Mouse (Mus musculus) limb, embryonic 11.5 days (tissue): ENCODE measurements at regions not wholly inside any gene's neighbourhood (a gene's known extent, or its start where the extent isn't known, plus 50 kb on each side); places are given as distances from the start of the nearest gene placed in this dataset.

Experiments used
- ATAC-seq: fragments of 200-750 bp; cut with Nextera tagmentation; 2 replicates; pipeline ENCODE4 v1.8.0; 2017; ENCODE audit warnings: low read depth; ENCODE audit not compliant: insufficient number of reproducible peaks, low FRiP score, low TSS enrichment
- DNase-seq: peaks from one replicate; pipeline ENCODE4 v3.0.0-alpha.2; 2015; ENCODE audit warnings: low spot score
- H3K27ac ChIP-seq: fragments of 300-500 bp; sonication (generic); replicated peaks from 2 replicates; pipeline ENCODE4 v1.5.1; 2014; ENCODE audit warnings: low read depth, mild to moderate bottlenecking, low read length
- H3K27me3 ChIP-seq: fragments of 300-500 bp; sonication (generic); 2 replicates; pipeline ENCODE4 v1.6.1; 2014; ENCODE audit warnings: mild to moderate bottlenecking, low read length, mixed read lengths; ENCODE audit not compliant: control insufficient read depth, insufficient read depth
- H3K36me3 ChIP-seq: fragments of 300-500 bp; sonication (generic); 2 replicates; pipeline ENCODE4 v1.6.1; 2014; ENCODE audit warnings: mild to moderate bottlenecking, low read length, moderate library complexity, mixed read lengths; ENCODE audit not compliant: control insufficient read depth, insufficient read depth
- H3K4me1 ChIP-seq: fragments of 300-500 bp; sonication (generic); 2 replicates; pipeline ENCODE4 v1.6.1; 2014; ENCODE audit warnings: low read length, mixed read lengths; ENCODE audit not compliant: control insufficient read depth, insufficient read depth
- H3K4me2 ChIP-seq: fragments of 300-500 bp; sonication (generic); 2 replicates; pipeline ENCODE4 v1.6.1; 2014; ENCODE audit warnings: low read depth, mild to moderate bottlenecking, moderate library complexity; ENCODE audit not compliant: severe bottlenecking
- H3K4me3 ChIP-seq: fragments of 300-500 bp; sonication (generic); 2 replicates; pipeline ENCODE4 v1.5.1; 2014; ENCODE audit warnings: low read depth, low read length
- H3K9ac ChIP-seq: fragments of 300-500 bp; sonication (generic); 2 replicates; pipeline ENCODE4 v1.6.1; 2014; ENCODE audit warnings: mild to moderate bottlenecking, low read length
- H3K9me3 ChIP-seq: fragments of 300-500 bp; sonication (generic); 2 replicates; pipeline ENCODE4 v1.6.1; 2016; ENCODE audit warnings: low read length; ENCODE audit not compliant: control insufficient read depth
- WGBS: fragments of 180-500 bp; shearing (Covaris S2); extraction: QIAGEN DNeasy Blood & Tissue Kit; methylation state at CpG from one replicate; pipeline ENCODE4 v1.1.7; 2014; 5-methylcytosine and 5-hydroxymethylcytosine counted together

- 90% methylated on average over 7 of the region's 7 CpGs for WGBS
- H3K9me3 ChIP-seq, result no peaks in the 10 kb centered on the region
These were observed 172.4 kb downstream of the Spata19 start for GRCm38 (mm10) chr9:27569054-27569387.

DNA sequence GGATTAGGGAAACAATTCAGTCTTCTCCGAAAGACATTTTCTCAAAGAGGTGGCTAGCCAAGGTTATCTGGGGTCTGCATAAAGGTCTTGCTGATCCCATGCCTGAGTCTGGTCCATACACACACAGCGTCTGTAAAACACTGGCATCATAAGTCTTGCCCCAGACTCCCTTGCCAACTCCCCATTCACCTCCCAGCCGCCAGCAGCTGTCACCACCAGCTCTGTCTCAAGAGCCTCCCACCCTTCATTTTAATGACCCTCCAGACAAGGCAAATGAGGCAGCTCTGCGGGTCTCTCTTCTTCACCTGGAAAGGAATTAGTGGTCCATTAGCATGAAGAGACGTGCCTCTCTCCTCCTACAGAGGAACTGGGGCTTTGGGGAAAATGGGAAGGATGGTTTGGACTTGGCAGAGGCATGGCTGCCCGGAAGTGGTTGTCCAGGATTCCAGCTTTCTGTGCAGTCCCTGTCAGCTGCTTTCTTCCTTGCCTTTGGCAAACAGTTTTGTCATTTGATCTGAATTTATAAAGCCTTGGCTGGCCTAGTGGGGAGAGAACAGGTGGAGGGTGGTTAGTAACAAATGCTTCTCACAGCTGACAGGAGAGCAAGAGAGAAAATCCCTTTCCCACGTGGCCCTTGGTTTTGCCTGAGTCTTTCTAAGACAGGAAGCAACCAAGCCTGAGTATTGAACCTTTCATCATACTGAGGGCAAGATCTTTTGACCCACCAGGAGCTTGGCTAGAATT, 173.3 kb upstream of the Opcml start:
- DNase-seq (no peak), ATAC-seq (no peak)
- no peaks in the 10 kb centered on the region for H3K36me3 ChIP-seq
- no peaks in the 10 kb centered on the region for H3K27me3 ChIP-seq
- peaks cover 3% of the 10 kb centered on the region; the same call in 1 of the 2 replicates for H3K4me1 ChIP-seq
- H3K27ac ChIP-seq, result no peak overlapping the region
- no peak overlapping the region for H3K4me3 ChIP-seq
- H3K4me2 ChIP-seq, result no peak overlapping the region
- WGBS, result 39% methylated on average over 7 of the region's 7 CpGs
- H3K9me3 ChIP-seq, result no peaks in the 10 kb centered on the region
- no peak overlapping the region for H3K9ac ChIP-seq

More at GRCm38 (mm10) chr9:27569054-27569387, 172.4 kb downstream of the Spata19 start:
- Histone ChIP-seq H3K9ac (no peak overlapping the region), H3K27me3 (no peaks in the 10 kb centered on the region), H3K4me2 (no peak overlapping the region), H3K4me3 (no peak overlapping the region), H3K27ac (no peak overlapping the region), H3K4me1 (peaks cover 2% of the 10 kb centered on the region; the same call in 1 of the 2 replicates), H3K36me3 (no peaks in the 10 kb centered on the region)
- ATAC-seq (no peak), DNase-seq (no peak)

DNA sequence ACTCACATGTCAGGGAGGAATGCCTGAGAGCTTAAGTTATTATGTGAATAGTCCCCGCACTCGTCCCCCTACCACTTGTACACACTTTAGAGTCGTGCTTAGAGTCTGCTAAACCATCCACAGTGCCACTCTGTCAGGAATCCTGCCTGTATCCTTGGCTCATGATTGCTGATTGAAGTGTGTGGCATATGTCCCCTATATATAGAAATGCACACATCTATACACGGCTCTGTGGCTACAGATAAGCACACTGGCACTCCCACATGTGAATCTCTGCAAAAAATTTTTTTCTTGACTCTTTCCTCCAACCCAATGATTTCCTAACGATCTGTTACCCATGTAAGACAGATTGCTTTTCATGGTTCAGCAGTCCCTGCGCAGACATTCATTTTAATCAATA, 155.7 kb upstream of the Opcml start:
- WGBS, result 81% methylated on average over 6 of the region's 6 CpGs
- Histone ChIP-seq H3K9ac (no peak overlapping the region), H3K4me2 (no peak overlapping the region), H3K27ac (no peak overlapping the region), H3K27me3 (no peaks in the 10 kb centered on the region), H3K4me1 (no peaks in the 10 kb centered on the region), H3K36me3 (no peaks in the 10 kb centered on the region), H3K9me3 (no peaks in the 10 kb centered on the region), H3K4me3 (no peak overlapping the region)
- ATAC-seq, result no peak
- DNase-seq, result no peak

- H3K27me3 ChIP-seq, result no peaks in the 10 kb centered on the region
- no peak overlapping the region for H3K4me3 ChIP-seq
- no peak overlapping the region for H3K27ac ChIP-seq
- H3K4me1 ChIP-seq, result no peaks in the 10 kb centered on the region
- no peaks in the 10 kb centered on the region for H3K36me3 ChIP-seq
- ATAC-seq (no peak), DNase-seq (no peak)
- no peak overlapping the region for H3K9ac ChIP-seq
- no peaks in the 10 kb centered on the region for H3K9me3 ChIP-seq
- no peak overlapping the region for H3K4me2 ChIP-seq
These were observed 150.0 kb upstream of the Opcml start for GRCm38 (mm10) chr9:27640611-27641010.

DNA sequence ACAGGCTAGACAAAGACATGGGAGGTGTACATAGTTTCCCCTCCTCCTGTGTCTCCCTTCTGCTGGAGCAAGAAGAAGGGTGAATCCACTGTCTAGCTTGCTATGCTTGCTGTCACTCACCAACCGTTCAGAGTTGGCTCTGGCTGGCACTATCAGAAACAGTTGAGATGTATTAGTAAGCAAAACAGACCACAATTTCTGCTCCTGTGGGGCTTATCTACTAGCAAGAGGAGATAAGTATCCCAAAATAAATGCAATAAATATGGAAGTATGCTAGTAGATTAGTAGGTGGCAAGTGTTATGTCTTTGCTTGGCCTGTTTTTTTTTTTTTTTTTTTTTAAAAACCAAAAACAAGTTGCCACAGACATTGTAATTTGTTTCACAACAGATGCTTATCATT, 147.3 kb upstream of the Opcml start:
- H3K4me3 ChIP-seq, result no peak overlapping the region
- no peak overlapping the region for H3K9ac ChIP-seq
- H3K27me3 ChIP-seq, result no peaks in the 10 kb centered on the region
- H3K9me3 ChIP-seq, result no peaks in the 10 kb centered on the region
- WGBS, result 71% methylated on average over 1 of the region's 1 CpGs
- H3K27ac ChIP-seq, result no peak overlapping the region
- ATAC-seq (no peak), DNase-seq (no peak)
- H3K4me1 ChIP-seq, result no peaks in the 10 kb centered on the region
- H3K4me2 ChIP-seq, result no peak overlapping the region
- no peaks in the 10 kb centered on the region for H3K36me3 ChIP-seq

- no peak for ATAC-seq
These were observed 146.7 kb upstream of the Opcml start for GRCm38 (mm10) chr9:27643916-27644315.

DNA sequence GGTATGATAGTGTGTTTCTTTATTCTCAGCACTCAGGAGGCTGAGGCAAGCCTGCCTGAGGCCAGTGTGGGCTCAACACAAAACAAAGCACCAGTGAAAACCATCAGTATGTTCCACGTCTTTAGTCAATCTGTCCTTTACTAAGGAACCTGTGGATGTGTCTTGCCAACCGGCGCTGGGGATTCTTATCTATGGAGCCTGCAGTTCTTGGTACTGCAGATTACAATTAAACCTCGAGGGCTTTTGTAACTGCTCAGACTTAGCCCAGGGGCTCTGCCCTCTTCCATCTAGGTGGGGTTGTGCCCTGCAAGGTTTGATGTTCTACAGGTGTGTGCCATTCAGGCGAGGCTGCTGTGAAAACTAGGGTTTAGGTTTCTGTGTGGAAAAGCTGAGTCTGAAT, 145.1 kb upstream of the Opcml start:
- Histone ChIP-seq H3K9me3 (no peaks in the 10 kb centered on the region), H3K9ac (no peak overlapping the region), H3K27me3 (no peaks in the 10 kb centered on the region), H3K36me3 (no peaks in the 10 kb centered on the region), H3K27ac (no peak overlapping the region), H3K4me2 (no peak overlapping the region), H3K4me1 (no peaks in the 10 kb centered on the region), H3K4me3 (no peak overlapping the region)
- ATAC-seq (no peak), DNase-seq (no peak)
- 86% methylated on average over 5 of the region's 5 CpGs for WGBS

More at GRCm38 (mm10) chr9:27643916-27644315, 146.7 kb upstream of the Opcml start:
- Histone ChIP-seq H3K4me2 (no peak overlapping the region), H3K9me3 (no peaks in the 10 kb centered on the region), H3K36me3 (no peaks in the 10 kb centered on the region), H3K4me1 (no peaks in the 10 kb centered on the region), H3K9ac (no peak overlapping the region), H3K27me3 (no peaks in the 10 kb centered on the region), H3K4me3 (no peak overlapping the region), H3K27ac (no peak overlapping the region)
- DNase-seq, result no peak

DNA sequence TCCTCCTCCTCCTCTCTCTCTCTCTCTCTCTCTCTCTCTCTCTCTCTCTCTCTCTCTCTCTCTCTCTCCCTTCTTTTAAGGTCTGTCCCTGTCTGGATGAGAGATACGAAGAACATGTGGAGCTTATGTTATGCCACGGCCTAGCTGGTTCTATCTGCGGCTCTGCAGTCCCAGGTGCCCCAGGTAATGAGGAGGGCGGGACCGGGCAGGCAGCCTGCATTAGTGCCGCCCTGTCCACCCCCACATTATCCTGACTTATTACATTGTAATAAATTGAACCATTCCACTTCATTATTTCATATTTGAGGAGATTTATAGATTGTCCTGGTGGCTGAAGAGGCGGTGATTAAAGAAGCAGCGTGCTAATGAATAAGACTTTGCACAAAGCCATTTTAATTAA, 144.5 kb upstream of the Opcml start:
- no peaks in the 10 kb centered on the region for H3K36me3 ChIP-seq
- ATAC-seq, result no peak
- no peak overlapping the region for H3K27ac ChIP-seq
- 78% methylated on average over 7 of the region's 8 CpGs for WGBS
- no peak overlapping the region for H3K4me3 ChIP-seq
- DNase-seq, result no peak
- no peaks in the 10 kb centered on the region for H3K9me3 ChIP-seq
- no peak overlapping the region for H3K4me2 ChIP-seq
- H3K4me1 ChIP-seq, result peaks cover 2% of the 10 kb centered on the region; the same call in 1 of the 2 replicates
- no peaks in the 10 kb centered on the region for H3K27me3 ChIP-seq
- H3K9ac ChIP-seq, result no peak overlapping the region

- no peak overlapping the region for H3K9ac ChIP-seq
- no peak overlapping the region for H3K27ac ChIP-seq
- WGBS, result 78% methylated on average over 10 of the region's 10 CpGs
- peaks cover 3% of the 10 kb centered on the region; the same call in 1 of the 2 replicates for H3K4me1 ChIP-seq
- no peaks in the 10 kb centered on the region for H3K9me3 ChIP-seq
- H3K27me3 ChIP-seq, result no peaks in the 10 kb centered on the region
- H3K4me2 ChIP-seq, result no peak overlapping the region
- H3K4me3 ChIP-seq, result no peak overlapping the region
- no peak for DNase-seq
- no peak for ATAC-seq
- no peaks in the 10 kb centered on the region for H3K36me3 ChIP-seq
These were observed 143.6 kb upstream of the Opcml start for GRCm38 (mm10) chr9:27646956-27647355.
